ENCODE assay signal across 11 mouse cellular contexts in genomic region chr7:142560942-142561855, GRCm38 (mm10). TPM values are rescaled to one million over a fixed set of nuclear protein-coding genes. Genes with fewer than 3 reads are reported as not detected.
DNase-seq lines count a peak whose midpoint lies in the region; ATAC-seq and TF ChIP-seq lines count a peak whose summit lies in the region.
"Had no signal": no experiment of that assay in that cellular context is flagged by ENCODE, and none has a peak within 500 bp of the region (broad histone marks: within the 10 kb centered on the region; RNA-seq: fewer than 3 reads in every experiment).

No protein-coding gene starts in this region.

- H3K4me2 ChIP-seq in forebrain, embryonic 12.5 days: no peak overlapping the region
- H3K4me2 ChIP-seq in forebrain, postnatal 0 days (ENCODE audit: low read depth): no peak overlapping the region
- H3K4me2 ChIP-seq in lung, embryonic 14.5 days: 0 out of 2 replicates have a peak overlapping the region, but pooled peaks have one; percentile 13
- H3K4me2 ChIP-seq in lung, postnatal 0 days (replicated peaks; ENCODE audit: low read depth, low read length): no peak overlapping the region
- H3K4me2 ChIP-seq in intestine, postnatal 0 days (replicated peaks; ENCODE audit: low read depth): no peak overlapping the region
- no peak overlapping the region for H3K4me2 ChIP-seq in liver, postnatal 0 days (ENCODE audit: low read depth, low read length)

- no peaks in the 10 kb centered on the region for H3K36me3 ChIP-seq in forebrain, embryonic 12.5 days (replicated peaks)
- H3K36me3 ChIP-seq in forebrain, postnatal 0 days (ENCODE audit: insufficient read depth): no peaks in the 10 kb centered on the region
- H3K36me3 ChIP-seq in lung, embryonic 14.5 days (ENCODE audit: insufficient read depth): no peaks in the 10 kb centered on the region
- no peaks in the 10 kb centered on the region for H3K36me3 ChIP-seq in lung, postnatal 0 days (ENCODE audit: insufficient read depth, low read length)
- H3K36me3 ChIP-seq in intestine, postnatal 0 days (ENCODE audit: control insufficient read depth, insufficient read depth): no peaks in the 10 kb centered on the region
- H3K36me3 ChIP-seq in liver, postnatal 0 days (replicated peaks; ENCODE audit: insufficient read depth, low read length): no peaks in the 10 kb centered on the region

- DNase-seq in forebrain, postnatal 0 days: no peak
- DNase-seq in lung, embryonic 14.5 days: peak; percentile 25
- no peak for DNase-seq in lung, postnatal 0 days (ENCODE audit: low spot score)
- peak; percentile 43 for DNase-seq in liver, postnatal 0 days
- DNase-seq in natural killer cell, adult 2 months (ENCODE audit: low spot score in 2 of 2): no peak
- no peak for DNase-seq in urinary bladder, postnatal 14 days (ENCODE audit: low spot score)
- DNase-seq: adrenal gland, postnatal 10 days; gastrocnemius, postnatal 25 days; lung, postnatal 10 days had no signal

- H3K9ac ChIP-seq in forebrain, embryonic 12.5 days: no peak overlapping the region
- H3K9ac ChIP-seq in forebrain, postnatal 0 days: no peak overlapping the region
- H3K9ac ChIP-seq in lung, embryonic 14.5 days: no peak overlapping the region
- H3K9ac ChIP-seq in lung, postnatal 0 days (replicated peaks; ENCODE audit: low read depth): no peak overlapping the region
- H3K9ac ChIP-seq in intestine, postnatal 0 days (ENCODE audit: low read depth, low read length): no peak overlapping the region
- H3K9ac ChIP-seq in liver, postnatal 0 days (replicated peaks): no peak overlapping the region

- TF ChIP-seq EP300 in lung, postnatal 0 days (IDR thresholded peaks at IDR 0.05): no peak
- TF ChIP-seq EP300 in liver, postnatal 0 days (IDR thresholded peaks at IDR 0.05; ENCODE audit: low read depth): no peak

- no peak for TF ChIP-seq CTCF in forebrain, postnatal 0 days (IDR thresholded peaks at IDR 0.05; ENCODE audit: low read depth)
- no peak for TF ChIP-seq CTCF in lung, embryonic 14.5 days (IDR thresholded peaks at IDR 0.05; ENCODE audit: low read depth)
- TF ChIP-seq CTCF in lung, postnatal 0 days (IDR thresholded peaks at IDR 0.05): no peak
- TF ChIP-seq CTCF in intestine, postnatal 0 days (IDR thresholded peaks at IDR 0.05; ENCODE audit: low read depth): no peak
- no peak for TF ChIP-seq CTCF in liver, postnatal 0 days (IDR thresholded peaks at IDR 0.05; ENCODE audit: low read depth)

- no peaks in the 10 kb centered on the region for H3K9me3 ChIP-seq in forebrain, embryonic 12.5 days
- H3K9me3 ChIP-seq in forebrain, postnatal 0 days (ENCODE audit: low read length): no peaks in the 10 kb centered on the region
- no peaks in the 10 kb centered on the region for H3K9me3 ChIP-seq in lung, embryonic 14.5 days (ENCODE audit: low read depth, low read length)
- no peaks in the 10 kb centered on the region for H3K9me3 ChIP-seq in lung, postnatal 0 days (ENCODE audit: low read length)
- no peaks in the 10 kb centered on the region for H3K9me3 ChIP-seq in intestine, postnatal 0 days (ENCODE audit: control insufficient read depth)
- no peaks in the 10 kb centered on the region for H3K9me3 ChIP-seq in liver, postnatal 0 days (ENCODE audit: low read length)

- peaks cover 34% of the 10 kb centered on the region for H3K4me1 ChIP-seq in forebrain, embryonic 12.5 days
- H3K4me1 ChIP-seq in forebrain, postnatal 0 days (ENCODE audit: insufficient read depth): no peaks in the 10 kb centered on the region
- peaks cover 34% of the 10 kb centered on the region for H3K4me1 ChIP-seq in lung, embryonic 14.5 days (ENCODE audit: insufficient read depth)
- H3K4me1 ChIP-seq in lung, postnatal 0 days (ENCODE audit: insufficient read depth, low read depth, low read length): peaks cover 6% of the 10 kb centered on the region; the same call in 1 of the 2 replicates
- H3K4me1 ChIP-seq in intestine, postnatal 0 days (replicated peaks; ENCODE audit: control insufficient read depth, insufficient read depth, low read length): peaks cover 18% of the 10 kb centered on the region
- peaks cover 46% of the 10 kb centered on the region for H3K4me1 ChIP-seq in liver, postnatal 0 days (ENCODE audit: insufficient read depth)

- no peak for ATAC-seq in forebrain, embryonic 12.5 days (ENCODE audit: low FRiP score)
- ATAC-seq in forebrain, postnatal 0 days: no peak
- ATAC-seq in lung, embryonic 14.5 days (ENCODE audit: insufficient read depth): peak; percentile 26; the same call in 1 of the 2 replicates
- ATAC-seq in lung, postnatal 0 days: no peak
- ATAC-seq in intestine, postnatal 0 days: peak; percentile 43
- peak; percentile 39; the same call in 1 of the 2 replicates for ATAC-seq in liver, postnatal 0 days

- H3K27me3 ChIP-seq in forebrain, embryonic 12.5 days: 0 out of 2 replicates have a peak, but pooled peaks cover 7% of the 10 kb centered on the region
- H3K27me3 ChIP-seq in forebrain, postnatal 0 days (ENCODE audit: insufficient read depth, low read length): no peaks in the 10 kb centered on the region
- no peaks in the 10 kb centered on the region for H3K27me3 ChIP-seq in lung, embryonic 14.5 days (ENCODE audit: insufficient read depth, low read length)
- no peaks in the 10 kb centered on the region for H3K27me3 ChIP-seq in lung, postnatal 0 days (replicated peaks; ENCODE audit: insufficient read depth, low read length)
- H3K27me3 ChIP-seq in intestine, postnatal 0 days (replicated peaks; ENCODE audit: control insufficient read depth, insufficient read depth, low read length): no peaks in the 10 kb centered on the region
- H3K27me3 ChIP-seq in liver, postnatal 0 days (ENCODE audit: insufficient read depth, low read length): no peaks in the 10 kb centered on the region

- 0 out of 2 replicates have a peak overlapping the region, but pooled peaks have one; percentile 25 for H3K27ac ChIP-seq in forebrain, embryonic 12.5 days
- H3K27ac ChIP-seq in forebrain, postnatal 0 days (ENCODE audit: low read depth, low read length): no peak overlapping the region
- H3K27ac ChIP-seq in lung, embryonic 14.5 days (ENCODE audit: low read depth): peak overlapping the region; percentile 81
- no peak overlapping the region for H3K27ac ChIP-seq in lung, postnatal 0 days (ENCODE audit: low read length)
- H3K27ac ChIP-seq in intestine, postnatal 0 days (ENCODE audit: low read depth, low read length): no peak overlapping the region
- peak overlapping the region; percentile 90 for H3K27ac ChIP-seq in liver, postnatal 0 days (ENCODE audit: low read depth)

- no peak overlapping the region for H3K4me3 ChIP-seq in forebrain, embryonic 12.5 days (replicated peaks)
- no peak overlapping the region for H3K4me3 ChIP-seq in forebrain, postnatal 0 days (ENCODE audit: low read depth, low read length)
- no peak overlapping the region for H3K4me3 ChIP-seq in lung, embryonic 14.5 days (ENCODE audit: low read depth, low read length)
- no peak overlapping the region for H3K4me3 ChIP-seq in lung, postnatal 0 days (ENCODE audit: low read depth, low read length)
- H3K4me3 ChIP-seq in intestine, postnatal 0 days (ENCODE audit: low read depth, low read length): no peak overlapping the region
- H3K4me3 ChIP-seq in liver, postnatal 0 days (ENCODE audit: low read depth, low read length): no peak overlapping the region

- WGBS in forebrain, embryonic 12.5 days: 36% methylated on average over 18 of the region's 18 CpGs
- 39% methylated on average over 18 of the region's 18 CpGs for WGBS in forebrain, postnatal 0 days
- 27% methylated on average over 18 of the region's 18 CpGs for WGBS in lung, embryonic 14.5 days
- 34% methylated on average over 18 of the region's 18 CpGs for WGBS in lung, postnatal 0 days
- WGBS in intestine, postnatal 0 days: 22% methylated on average over 18 of the region's 18 CpGs
- 45% methylated on average over 18 of the region's 18 CpGs for WGBS in liver, postnatal 0 days (ENCODE audit: insufficient replicate concordance)

RNA-seq across cellular contexts. Expression of gene Mrpl23, which starts 28.7 kb away (rescaled TPM):
- polyA plus RNA-seq in forebrain, embryonic 12.5 days (2016; fragmentation: Nextera tagmentation; extraction: Ambion mirVana): 10.8 and 15.9 TPM in 2 replicates
- 44.8 and 73.5 TPM in 2 replicates for total RNA-seq in forebrain, postnatal 0 days (2014; rRNA removed)
- 25.5 and 27.9 TPM in 2 replicates for polyA plus RNA-seq in forebrain, postnatal 0 days (2015; fragmentation: Nextera tagmentation; extraction: Ambion mirVana)
- 20.3 and 31.0 TPM in 2 replicates for polyA plus RNA-seq in lung, embryonic 14.5 days (2014; fragmentation: Nextera tagmentation; extraction: Ambion mirVana)
- polyA plus RNA-seq in lung, postnatal 0 days (2015; fragmentation: Nextera tagmentation; extraction: Ambion mirVana): 15.2 and 15.7 TPM in 2 replicates
- polyA plus RNA-seq in intestine, postnatal 0 days (2015; fragmentation: Nextera tagmentation; extraction: Ambion mirVana): 26.7 and 33.0 TPM in 2 replicates
- 18.7 and 19.3 TPM in 2 replicates for polyA plus RNA-seq in liver, postnatal 0 days (2015; fragmentation: Nextera tagmentation; extraction: Ambion mirVana)

Comparison
In these comparisons a context has a peak if more than half of its experiments do, and no peak if none do; other contexts are left out.
1. ATAC-seq: peak in lung, embryonic 14.5 days (single experiment), intestine, postnatal 0 days (single experiment) and liver, postnatal 0 days (single experiment); none in forebrain, embryonic 12.5 days (single experiment), forebrain, postnatal 0 days (single experiment) and lung, postnatal 0 days (single experiment).
2. H3K27ac ChIP-seq: peak in forebrain, embryonic 12.5 days (single experiment), lung, embryonic 14.5 days (single experiment) and liver, postnatal 0 days (single experiment); none in forebrain, postnatal 0 days (single experiment), lung, postnatal 0 days (single experiment) and intestine, postnatal 0 days (single experiment).
3. DNase-seq: peak in lung, embryonic 14.5 days (single experiment) and liver, postnatal 0 days (single experiment); none in forebrain, postnatal 0 days (single experiment), lung, postnatal 0 days (single experiment), natural killer cell, adult 2 months (0 of 2) and urinary bladder, postnatal 14 days (single experiment).